Mouse (Mus musculus) kidney, postnatal 14 days (tissue): ENCODE data around the gene Ccl1.

Experiments
- DNase-seq: peaks from one replicate; pipeline ENCODE4 v3.0.0; 2022; ENCODE audit warnings: mixed read lengths

Gene Ccl1

DNA sequence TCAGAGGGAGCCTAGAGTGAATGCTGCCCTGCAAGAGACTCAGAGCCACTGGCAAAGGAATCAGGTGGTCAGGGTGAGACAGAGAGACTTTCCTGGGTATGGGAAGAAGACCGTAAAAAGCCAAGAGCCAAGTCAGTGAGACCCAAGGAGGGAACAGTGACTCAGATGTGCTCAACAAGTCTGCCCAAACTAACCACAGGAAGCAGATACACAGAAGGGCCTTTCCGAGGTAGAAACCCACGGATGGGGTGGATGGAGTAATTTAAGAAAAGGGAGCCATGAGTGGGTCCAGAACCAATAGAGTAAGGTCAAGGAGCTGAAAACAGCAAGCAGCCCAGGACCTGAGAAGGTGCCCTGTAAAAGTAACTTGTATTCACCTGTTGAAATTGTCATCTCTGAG lies 101.8 kb downstream of the Ccl1 start:
- DNase-seq = no peak

DNA sequence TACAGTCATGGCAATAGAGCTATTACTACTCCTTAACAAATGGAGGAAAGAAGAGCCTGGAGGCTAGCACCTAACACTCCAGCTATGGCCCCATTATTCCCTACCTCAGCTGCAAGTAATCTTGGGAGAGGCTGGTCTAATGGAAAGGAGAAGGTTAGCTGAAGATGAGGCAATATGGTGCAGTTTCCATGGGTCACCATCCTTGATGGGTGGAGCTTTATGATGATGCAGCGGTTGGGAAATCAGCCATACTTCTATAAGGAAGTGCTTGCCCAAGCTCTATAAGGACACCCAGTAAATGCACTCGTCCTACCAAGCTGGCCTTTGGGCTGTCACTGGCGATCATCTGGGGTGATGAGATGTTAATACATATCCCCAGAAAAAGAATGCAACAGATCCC lies 107.7 kb downstream of the Ccl1 start:
- no peak for DNase-seq

DNA sequence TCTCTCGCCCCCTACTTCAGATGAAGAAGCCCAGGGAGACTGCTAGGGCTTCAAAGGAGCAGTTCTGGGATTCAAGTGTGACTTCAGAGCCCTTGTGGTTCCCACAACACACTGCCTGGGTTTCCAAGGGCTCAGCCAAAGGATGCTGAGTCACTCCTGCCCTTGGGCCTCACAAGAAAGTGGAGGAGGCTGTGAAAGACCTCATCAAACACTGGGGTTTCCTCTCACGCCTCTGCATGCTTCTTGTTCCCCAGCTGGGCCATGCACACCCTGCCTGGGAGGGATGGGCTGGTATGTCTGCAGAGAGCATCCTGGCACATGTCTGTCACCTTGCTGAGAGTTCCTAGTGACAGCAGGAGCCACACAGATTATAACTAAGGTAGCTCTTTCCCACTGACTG lies 110.5 kb downstream of the Ccl1 start:
- no peak for DNase-seq

DNA sequence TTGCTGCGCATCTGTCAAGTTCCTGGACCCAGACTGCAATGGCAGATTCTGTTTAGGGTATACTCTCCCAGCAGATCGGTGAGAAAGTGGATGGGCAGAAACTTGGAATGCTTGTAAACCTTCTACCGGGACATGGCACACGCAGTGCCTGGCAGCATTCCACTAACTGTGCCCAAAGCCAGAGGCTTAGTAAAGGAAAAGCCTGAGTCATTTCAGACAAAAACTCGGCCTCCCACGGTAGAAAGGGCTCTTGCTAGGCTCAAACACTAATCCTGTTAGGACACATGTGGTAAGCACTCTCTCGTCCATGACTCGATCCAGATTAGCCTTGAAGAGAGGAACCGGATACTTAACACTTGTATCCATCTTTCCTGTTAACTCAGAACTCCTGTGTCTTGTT lies 111.7 kb downstream of the Ccl1 start:
- no peak for DNase-seq

DNA sequence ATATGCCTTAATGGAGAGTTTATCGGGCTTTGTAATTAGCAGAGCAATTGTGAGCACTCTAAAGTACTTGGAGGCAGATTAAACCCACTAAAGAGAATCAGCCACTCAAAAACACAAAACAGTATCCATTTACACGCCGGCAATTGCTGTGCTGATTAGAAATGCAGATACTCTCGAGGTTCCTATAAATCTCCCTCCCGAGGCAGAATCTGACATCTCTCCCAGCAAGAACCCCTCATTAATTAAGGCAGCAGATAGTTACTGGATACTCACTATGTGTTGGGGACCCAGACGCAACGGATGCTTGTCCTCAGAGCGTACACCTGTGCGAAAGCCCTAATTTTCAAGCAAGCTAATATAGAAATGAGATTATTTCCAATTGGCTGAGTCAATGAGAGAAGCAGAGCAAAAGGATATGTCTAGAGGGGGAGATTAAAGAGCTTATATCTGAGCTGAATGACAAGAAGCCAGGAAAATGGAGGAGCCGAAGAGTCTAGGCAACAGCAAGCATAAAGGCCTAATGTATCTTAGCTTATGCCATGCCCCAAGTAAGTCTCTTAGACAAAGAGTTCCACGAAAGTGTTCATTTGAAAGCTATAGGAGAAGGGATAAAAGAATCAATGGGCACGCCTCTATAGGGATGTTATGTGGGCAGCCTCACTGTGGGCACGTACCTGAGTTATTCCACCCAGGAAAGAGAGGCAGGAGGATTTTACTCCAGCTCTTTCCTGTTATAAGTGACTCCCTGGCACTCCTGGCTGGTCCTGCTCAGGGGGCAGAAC lies 115.5 kb downstream of the Ccl1 start:
- no peak for DNase-seq

DNA sequence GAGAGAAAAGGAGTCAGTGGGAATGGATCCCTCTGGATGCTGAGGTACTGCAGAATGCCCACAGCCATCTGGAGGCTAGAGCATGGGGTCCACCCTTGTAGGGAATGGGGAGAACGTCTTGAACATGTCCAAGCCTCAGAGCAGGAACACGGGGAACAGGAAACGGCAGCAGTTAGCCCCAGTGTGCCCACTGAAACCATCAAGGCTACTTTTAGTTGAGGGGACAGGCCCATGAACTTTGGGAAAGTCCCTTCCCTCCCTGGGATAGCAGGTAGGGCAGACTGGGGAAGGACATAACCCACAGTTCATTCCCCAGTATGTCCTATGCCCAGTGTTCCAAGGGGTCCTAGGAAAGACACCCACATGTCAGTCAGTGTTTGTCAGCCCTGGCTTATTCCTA lies 119.8 kb downstream of the Ccl1 start:
- DNase-seq = no peak

DNA sequence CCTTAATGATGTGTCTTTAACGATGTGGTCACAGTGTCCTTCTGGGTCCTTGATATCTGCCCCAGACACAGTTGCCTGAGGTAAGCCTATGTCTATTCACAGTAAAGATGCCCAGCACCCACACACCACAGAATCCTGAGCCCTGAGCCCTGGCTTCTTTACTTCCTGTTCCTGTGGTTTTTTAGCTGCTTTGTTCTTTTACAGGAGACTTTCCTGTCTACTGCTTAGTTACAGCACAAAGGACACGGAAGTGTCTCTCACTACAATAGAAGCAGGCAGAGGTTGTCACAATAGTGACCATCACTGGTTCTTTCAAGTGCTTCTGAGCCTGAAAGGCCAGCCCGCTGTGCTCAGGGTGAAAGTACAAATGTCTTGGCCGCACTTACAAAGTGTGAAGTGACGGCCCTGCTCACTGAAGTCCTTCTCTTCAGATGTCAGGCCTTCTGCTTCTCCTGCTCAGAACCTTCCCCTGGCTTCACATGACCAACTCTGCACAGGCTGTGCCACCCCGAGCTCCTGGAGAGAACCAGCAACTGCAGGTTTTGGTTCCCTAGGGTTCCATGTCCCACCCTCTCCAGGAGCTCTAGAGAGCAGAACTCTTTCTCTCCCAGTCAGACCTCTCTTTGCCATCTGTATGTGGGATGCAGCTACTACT lies 122.1 kb downstream of the Ccl1 start:
- no peak for DNase-seq

DNA sequence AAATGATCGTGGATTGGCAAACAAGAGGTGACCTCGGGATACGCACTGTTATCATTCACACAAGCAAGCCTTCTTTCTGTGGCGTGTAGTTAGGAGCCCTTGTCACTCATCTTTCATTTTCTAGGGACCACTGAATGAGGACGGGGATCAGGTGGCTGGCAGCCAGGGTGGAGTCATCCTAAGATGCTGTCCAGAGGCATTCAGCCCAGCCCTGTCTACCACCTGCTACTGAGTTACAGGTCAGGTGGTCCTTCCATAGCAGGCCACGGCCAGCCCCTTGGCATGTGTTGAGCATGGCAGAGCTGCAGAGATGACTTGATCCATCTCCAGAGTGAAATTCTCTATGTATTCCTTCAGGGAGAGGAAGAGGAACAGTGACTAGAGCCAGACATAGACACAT lies 123.1 kb downstream of the Ccl1 start:
- no peak for DNase-seq

DNA sequence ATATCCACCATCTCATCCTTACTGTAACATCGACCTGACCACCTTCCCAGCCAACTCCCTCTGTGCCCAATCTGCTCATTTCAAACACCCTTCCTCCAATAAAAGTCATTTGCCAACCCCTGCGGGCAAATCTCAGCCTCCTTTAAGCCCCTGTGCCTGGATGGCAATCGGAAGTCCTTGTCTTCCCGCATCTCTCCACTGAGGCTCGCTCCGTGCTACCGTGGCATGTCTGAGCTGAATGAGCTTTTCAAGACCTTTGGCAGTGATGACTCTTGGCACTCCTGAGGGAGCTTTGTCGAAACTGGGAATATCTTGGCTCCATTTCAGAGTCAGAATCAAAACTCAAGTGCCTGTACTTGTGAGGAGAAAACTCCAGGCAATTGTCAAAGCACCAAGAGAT lies 124.2 kb downstream of the Ccl1 start:
- no peak for DNase-seq

DNA sequence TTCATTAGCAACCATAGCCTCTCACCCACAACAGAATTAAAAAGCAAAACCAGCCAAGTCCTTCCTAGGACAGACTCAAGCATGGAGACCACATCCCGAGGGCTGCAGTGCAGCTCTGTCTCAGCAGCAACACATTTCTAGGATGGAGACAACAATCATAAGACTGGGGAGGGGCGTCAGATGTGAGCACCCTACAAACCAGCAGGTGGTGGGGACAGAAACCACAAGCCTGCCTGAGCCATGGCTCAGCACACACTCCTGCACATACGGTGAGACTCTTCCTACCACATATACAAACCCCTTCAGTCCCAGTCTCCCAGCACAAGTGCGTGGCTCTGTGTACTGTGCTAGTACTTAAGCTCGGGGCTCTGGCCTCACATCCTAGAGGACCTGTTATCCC lies 127.3 kb downstream of the Ccl1 start:
- no peak for DNase-seq

DNA sequence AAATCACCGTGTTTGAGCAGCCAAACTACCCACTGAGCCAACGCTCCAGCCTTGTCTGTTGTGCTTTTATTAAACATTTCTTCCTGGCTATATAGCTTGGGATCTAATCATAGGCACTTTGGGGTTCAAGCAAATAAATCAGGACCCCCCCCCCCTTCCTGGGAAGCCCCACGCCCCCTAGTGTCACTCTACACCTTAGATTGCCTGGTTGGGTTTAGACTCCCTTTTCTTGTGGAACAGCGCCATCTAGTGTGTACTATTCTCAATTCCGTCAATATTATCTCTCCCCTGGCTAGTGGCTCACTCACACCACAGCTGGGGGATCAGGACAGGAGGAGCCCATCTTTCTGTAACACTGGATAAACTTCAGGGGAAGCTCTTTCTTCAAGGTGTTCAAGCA lies 127.8 kb downstream of the Ccl1 start:
- DNase-seq = peak; percentile 55

DNA sequence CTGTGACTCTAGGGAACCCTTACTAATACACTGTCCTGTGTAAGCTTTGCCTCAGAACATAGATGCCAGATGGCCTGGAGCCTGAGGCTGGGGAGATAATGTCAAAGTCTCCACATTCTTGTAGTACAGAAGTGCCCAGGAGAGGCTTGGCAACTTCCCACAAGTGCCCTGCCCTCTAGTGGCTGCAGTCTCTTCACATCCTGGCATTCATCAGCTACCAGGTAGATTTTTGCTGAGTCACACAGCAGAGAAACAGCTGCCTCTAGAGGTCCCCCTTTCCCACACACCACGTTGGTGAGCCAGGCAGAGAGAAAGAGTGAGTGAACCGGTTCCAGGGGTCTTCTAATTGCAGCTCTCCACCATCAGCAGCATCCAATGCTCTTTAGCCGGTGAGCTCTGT lies 130.7 kb downstream of the Ccl1 start:
- DNase-seq = peak; percentile 65

DNA sequence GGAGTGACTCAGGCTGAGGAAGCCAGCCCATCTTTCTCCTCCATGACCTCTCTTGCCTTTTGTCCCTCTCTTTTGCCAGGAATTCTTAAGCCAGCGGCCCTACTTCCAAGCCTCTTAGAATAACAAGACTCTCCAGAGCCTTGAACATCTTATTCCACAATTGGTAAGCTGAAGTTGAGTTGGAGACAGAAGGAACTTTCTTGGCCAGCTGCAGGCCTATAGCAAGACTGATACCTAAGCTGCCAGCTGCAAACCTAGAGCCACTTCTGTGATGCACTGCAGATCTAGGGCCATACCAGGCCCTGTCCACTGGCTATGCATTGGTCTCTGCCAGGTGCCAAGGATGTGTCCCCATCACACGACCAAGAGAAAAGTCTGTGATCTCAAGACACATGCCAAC lies 132.0 kb downstream of the Ccl1 start:
- no peak for DNase-seq

DNA sequence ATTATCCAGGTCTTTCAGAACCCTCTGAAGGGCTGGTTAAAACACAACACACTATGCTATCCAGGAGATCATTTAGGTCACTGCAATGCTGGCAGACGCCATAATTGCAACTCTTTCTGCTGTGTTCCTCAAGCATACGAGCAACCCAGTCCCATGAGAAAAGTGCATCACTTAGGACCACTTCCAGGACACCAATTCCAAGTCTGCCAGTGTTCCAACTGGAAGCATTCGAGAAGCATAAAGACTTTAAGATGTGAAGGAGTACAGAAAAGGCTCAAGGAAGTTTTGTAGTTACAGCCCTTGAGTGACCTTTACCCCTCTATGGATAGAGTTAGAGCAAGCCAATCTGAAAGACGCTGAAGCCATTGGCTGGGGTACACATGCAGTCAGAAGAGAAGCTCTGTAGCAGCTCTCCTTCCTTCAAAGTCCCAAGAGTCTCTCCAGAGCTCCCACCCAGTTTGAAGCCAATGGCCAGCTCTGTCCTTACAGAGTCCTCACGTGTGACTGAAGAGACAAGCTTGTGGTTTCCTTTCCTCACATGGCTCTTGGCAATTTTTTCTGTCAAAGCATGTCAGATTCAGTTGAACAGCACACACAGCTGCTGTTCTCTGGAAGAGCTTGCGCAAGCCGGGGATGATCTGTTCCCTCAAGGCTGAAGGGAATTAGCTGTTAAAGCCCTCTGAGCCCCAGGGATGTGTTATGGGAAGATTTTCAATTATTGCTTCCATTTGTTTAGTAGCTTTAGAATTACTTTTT lies 134.0 kb downstream of the Ccl1 start:
- no peak for DNase-seq

DNA sequence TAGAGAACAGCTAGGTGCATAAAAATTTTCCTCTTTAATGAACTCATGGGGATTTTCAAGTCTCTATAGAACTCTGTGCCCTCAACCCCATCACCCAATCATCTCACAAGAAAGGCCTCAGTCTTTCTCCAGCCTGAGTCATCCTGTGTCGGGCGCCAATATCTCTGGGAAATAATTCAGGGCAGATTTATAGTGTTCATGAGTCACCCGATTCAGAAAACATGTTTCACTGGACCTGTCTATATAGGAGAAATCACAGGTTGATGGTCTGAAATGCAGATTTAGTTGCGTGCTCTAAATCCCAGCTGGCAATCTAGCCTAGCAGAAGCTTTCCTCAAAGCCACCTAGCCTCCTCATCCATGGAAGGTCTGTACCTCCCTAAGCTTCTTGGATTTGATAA lies 136.0 kb downstream of the Ccl1 start:
- DNase-seq = no peak

DNA sequence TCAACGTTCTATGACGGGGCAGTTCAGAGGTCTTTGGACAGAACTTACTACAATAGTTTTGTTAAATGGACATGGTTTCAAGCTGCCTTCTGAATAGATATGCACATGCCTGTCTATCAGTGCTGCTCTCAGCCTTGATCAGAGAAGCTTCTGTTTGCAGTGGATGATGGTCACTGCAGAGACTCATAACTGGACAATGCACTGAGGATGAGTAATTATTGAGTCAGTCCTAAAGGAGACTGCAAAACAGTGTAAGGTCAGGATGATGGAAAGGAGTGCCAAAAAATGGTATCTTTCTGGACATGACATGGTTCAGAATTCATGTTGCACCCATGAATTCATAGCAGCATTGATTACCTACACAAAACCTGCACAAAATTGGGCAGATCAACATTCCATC lies 137.2 kb downstream of the Ccl1 start:
- no peak for DNase-seq

DNA sequence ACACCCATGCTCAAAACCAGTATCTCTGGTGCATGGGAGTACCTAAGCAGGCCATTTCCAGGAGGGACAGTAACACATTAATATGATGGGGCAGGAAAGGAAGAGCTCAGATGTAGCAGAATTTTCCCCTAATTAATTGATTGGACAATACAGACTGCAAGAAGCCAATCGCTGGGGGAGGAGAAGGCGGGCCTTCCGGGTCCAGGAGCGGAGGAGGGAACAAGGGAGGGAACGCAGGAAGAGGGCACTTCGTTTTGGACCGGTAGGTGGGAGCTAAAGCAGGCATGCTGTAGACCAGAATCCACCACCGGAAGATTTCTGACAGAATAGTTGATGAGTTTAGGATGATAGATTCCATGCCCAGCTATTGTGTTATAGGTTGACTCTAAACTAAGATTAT lies 142.2 kb downstream of the Ccl1 start:
- DNase-seq = no peak

DNA sequence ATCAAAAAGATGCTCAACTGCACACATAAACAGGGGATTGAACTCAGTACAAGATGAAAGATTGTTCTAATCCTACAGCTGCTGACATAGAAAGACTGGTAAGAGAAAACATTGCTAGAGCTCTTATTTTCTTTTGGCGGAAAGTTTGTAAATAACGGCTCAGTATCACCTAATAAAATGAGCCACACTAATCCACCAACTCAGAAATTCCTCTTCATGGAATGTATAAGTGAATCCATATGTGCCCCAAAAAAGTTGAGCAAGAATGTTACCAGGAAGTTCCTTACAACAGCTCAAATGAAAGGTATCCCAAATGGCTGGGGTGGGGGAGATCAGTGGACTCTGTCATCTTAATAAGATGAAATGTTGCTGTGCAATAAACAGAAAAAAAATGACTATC lies 146.4 kb downstream of the Ccl1 start:
- DNase-seq = no peak

DNA sequence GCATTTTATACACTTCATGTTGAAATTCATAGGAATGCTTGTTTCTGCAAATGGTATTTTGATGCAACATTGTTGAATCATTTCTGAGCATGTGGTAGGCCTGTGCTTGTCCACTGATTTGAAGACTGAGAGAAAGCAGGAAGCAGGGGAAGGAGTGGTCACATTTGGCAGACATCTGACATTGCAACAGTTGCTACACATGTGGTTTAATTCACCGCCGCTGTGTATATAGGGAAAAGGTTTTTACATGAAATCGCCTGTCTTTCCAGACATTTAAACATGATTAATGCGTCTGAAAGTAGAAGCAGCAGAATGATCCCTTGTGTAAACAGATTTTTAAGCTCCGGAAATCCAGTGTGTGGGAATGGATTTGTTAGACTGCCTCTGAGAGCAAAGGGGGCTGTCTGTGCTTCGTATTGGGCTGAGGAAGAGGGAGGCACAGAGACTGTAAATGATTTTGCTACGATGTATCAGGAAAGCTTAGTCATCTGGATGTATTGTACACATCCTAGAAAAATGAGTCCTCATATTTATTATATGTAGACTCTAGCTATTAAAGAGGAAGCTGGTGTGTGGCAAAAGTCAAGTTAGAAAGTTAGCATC lies 165.9 kb downstream of the Ccl1 start:
- DNase-seq = no peak

DNA sequence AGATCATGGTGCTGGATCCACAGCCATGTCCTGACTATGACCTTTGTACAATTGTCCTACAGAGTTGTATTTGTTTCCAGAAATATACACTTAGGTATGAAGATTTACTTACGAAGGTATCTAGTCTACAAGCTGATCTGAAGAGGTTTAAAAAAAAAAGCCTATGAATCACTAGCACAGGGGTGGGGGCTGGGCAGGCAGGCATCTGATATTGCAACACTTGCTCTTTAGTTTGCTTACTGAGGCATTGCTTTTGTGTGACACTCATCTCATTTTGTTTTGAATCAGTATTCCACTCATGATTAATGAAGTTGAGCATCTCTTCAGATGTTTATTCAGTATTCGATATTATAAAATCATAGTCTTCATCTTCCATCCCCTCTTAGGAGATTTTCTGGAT lies 169.3 kb downstream of the Ccl1 start:
- no peak for DNase-seq

DNA sequence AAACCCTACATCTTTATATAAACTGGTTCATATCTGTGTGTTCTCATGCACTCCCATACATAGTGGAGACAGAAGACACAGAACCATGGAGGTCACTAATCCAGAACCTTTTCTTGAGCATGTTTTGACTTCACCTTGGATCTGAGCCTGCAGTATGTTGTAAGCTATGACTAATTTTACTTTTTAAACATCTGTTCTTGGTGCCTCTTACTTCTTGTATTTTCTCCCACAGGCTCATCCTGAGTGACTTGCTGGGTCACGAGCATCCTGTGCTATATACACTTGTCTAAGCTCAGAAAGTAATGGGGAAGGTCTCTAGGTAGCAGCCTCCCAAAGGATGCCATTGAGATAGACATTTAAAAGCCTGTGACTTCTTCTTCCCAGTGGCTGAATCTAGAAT lies 172.5 kb downstream of the Ccl1 start:
- DNase-seq = no peak
